Mouse (Mus musculus): ENCODE data around the gene Plekhm1.
"Not testable (repeated sequence)": the region's sequence is repeated elsewhere in the genome, so short reads cannot be mapped to it uniquely, and the experiment has no call there.

The Plekhm1 gene

GRCm38 (mm10) chr11:103330651-103331319 lies 81.7 kb downstream of the Plekhm1 start:
- Histone ChIP-seq H3K36me3 (ENCODE audit: insufficient read depth, low read length) (no peaks in the 10 kb centered on the region), H3K9me3 (ENCODE audit: low read length) (peaks cover 13% of the 10 kb centered on the region), H3K4me1 (replicated peaks; ENCODE audit: low read depth, low read length) (peaks cover 48% of the 10 kb centered on the region), H3K4me3 (replicated peaks; ENCODE audit: low read length) (no peak overlapping the region), H3K27me3 (ENCODE audit: insufficient read depth, low read length) (peaks cover 24% of the 10 kb centered on the region)
- TF ChIP-seq CTCF (conservative IDR thresholded peaks at IDR 0.05; ENCODE audit: low read length) (peak; percentile 24; the same call in 1 of the 2 replicates), NANOG (IDR thresholded peaks at IDR 0.05; ENCODE audit: borderline replicate concordance, low read length) (no peak), POU5F1 (IDR thresholded peaks at IDR 0.05; ENCODE audit: borderline replicate concordance, low read length) (no peak)

- Histone ChIP-seq H3K27me3 (ENCODE audit: insufficient read depth, low read length) (peaks cover 18% of the 10 kb centered on the region), H3K4me1 (replicated peaks; ENCODE audit: low read depth, low read length) (peaks cover 40% of the 10 kb centered on the region), H3K36me3 (ENCODE audit: insufficient read depth, low read length) (no peaks in the 10 kb centered on the region), H3K9me3 (ENCODE audit: low read length) (no peaks in the 10 kb centered on the region), H3K4me3 (replicated peaks; ENCODE audit: low read length) (no peak overlapping the region)
- TF ChIP-seq CTCF (conservative IDR thresholded peaks at IDR 0.05; ENCODE audit: low read length) (peak; percentile 88), NANOG (IDR thresholded peaks at IDR 0.05; ENCODE audit: borderline replicate concordance, low read length) (no peak)
Observed at GRCm38 (mm10) chr11:103326950-103327349, 85.5 kb downstream of the Plekhm1 start.

- H3K4me1 ChIP-seq (replicated peaks; ENCODE audit: low read depth, low read length) = peaks cover 24% of the 10 kb centered on the region
- H3K9me3 ChIP-seq (ENCODE audit: low read length) = no peaks in the 10 kb centered on the region
- no peaks in the 10 kb centered on the region for H3K36me3 ChIP-seq (ENCODE audit: insufficient read depth, low read length)
- H3K4me3 ChIP-seq (replicated peaks; ENCODE audit: low read length) = no peak overlapping the region
- H3K27me3 ChIP-seq (ENCODE audit: insufficient read depth, low read length) = peaks cover 24% of the 10 kb centered on the region
- TF ChIP-seq CTCF (conservative IDR thresholded peaks at IDR 0.05; ENCODE audit: low read length) (peak; percentile 57), POU5F1 (IDR thresholded peaks at IDR 0.05; ENCODE audit: borderline replicate concordance, low read length) (no peak), NANOG (IDR thresholded peaks at IDR 0.05; ENCODE audit: borderline replicate concordance, low read length) (no peak)
Observed at GRCm38 (mm10) chr11:103325172-103325571, 87.3 kb downstream of the Plekhm1 start.

- Histone ChIP-seq H3K4me1 (replicated peaks; ENCODE audit: low read depth, low read length) (peaks cover 19% of the 10 kb centered on the region), H3K4me3 (replicated peaks; ENCODE audit: low read length) (no peak overlapping the region), H3K9me3 (ENCODE audit: low read length) (no peaks in the 10 kb centered on the region), H3K27me3 (ENCODE audit: insufficient read depth, low read length) (peaks cover 24% of the 10 kb centered on the region), H3K36me3 (ENCODE audit: insufficient read depth, low read length) (no peaks in the 10 kb centered on the region)
- TF ChIP-seq NANOG (IDR thresholded peaks at IDR 0.05; ENCODE audit: borderline replicate concordance, low read length) = no peak
- no peak for TF ChIP-seq CTCF (conservative IDR thresholded peaks at IDR 0.05; ENCODE audit: low read length)
- no peak for TF ChIP-seq POU5F1 (IDR thresholded peaks at IDR 0.05; ENCODE audit: borderline replicate concordance, low read length)
Observed at GRCm38 (mm10) chr11:103324723-103325122, 87.8 kb downstream of the Plekhm1 start.

- H3K4me3 ChIP-seq (replicated peaks; ENCODE audit: low read length); H3K9me3 ChIP-seq (ENCODE audit: low read length); H3K36me3 ChIP-seq (ENCODE audit: insufficient read depth, low read length): not testable (repeated sequence)
- Histone ChIP-seq H3K27me3 (ENCODE audit: insufficient read depth, low read length) (peaks cover 25% of the 10 kb centered on the region), H3K4me1 (replicated peaks; ENCODE audit: low read depth, low read length) (peaks cover 22% of the 10 kb centered on the region)
Observed at GRCm38 (mm10) chr11:103322832-103323231, 89.7 kb downstream of the Plekhm1 start.

GRCm38 (mm10) chr11:103320646-103321045 lies 91.8 kb downstream of the Plekhm1 start:
- H3K36me3 ChIP-seq (ENCODE audit: insufficient read depth, low read length) = no peaks in the 10 kb centered on the region
- H3K4me1 ChIP-seq (replicated peaks; ENCODE audit: low read depth, low read length) = peaks cover 18% of the 10 kb centered on the region
- peaks cover 34% of the 10 kb centered on the region for H3K27me3 ChIP-seq (ENCODE audit: insufficient read depth, low read length)
- TF ChIP-seq NANOG (IDR thresholded peaks at IDR 0.05; ENCODE audit: borderline replicate concordance, low read length) = no peak
- no peak for TF ChIP-seq CTCF (conservative IDR thresholded peaks at IDR 0.05; ENCODE audit: low read length)
- no peak for TF ChIP-seq POU5F1 (IDR thresholded peaks at IDR 0.05; ENCODE audit: borderline replicate concordance, low read length)
- no peaks in the 10 kb centered on the region for H3K9me3 ChIP-seq (ENCODE audit: low read length)
- H3K4me3 ChIP-seq (replicated peaks; ENCODE audit: low read length) = no peak overlapping the region

GRCm38 (mm10) chr11:103320196-103320595 lies 92.3 kb downstream of the Plekhm1 start:
- no peaks in the 10 kb centered on the region for H3K36me3 ChIP-seq (ENCODE audit: insufficient read depth, low read length)
- no peak for TF ChIP-seq NANOG (IDR thresholded peaks at IDR 0.05; ENCODE audit: borderline replicate concordance, low read length)
- TF ChIP-seq POU5F1 (IDR thresholded peaks at IDR 0.05; ENCODE audit: borderline replicate concordance, low read length) = no peak
- no peak for TF ChIP-seq CTCF (conservative IDR thresholded peaks at IDR 0.05; ENCODE audit: low read length)
- peaks cover 21% of the 10 kb centered on the region for H3K4me1 ChIP-seq (replicated peaks; ENCODE audit: low read depth, low read length)
- H3K27me3 ChIP-seq (ENCODE audit: insufficient read depth, low read length) = peaks cover 34% of the 10 kb centered on the region
- H3K9me3 ChIP-seq (ENCODE audit: low read length) = no peaks in the 10 kb centered on the region
- no peak overlapping the region for H3K4me3 ChIP-seq (replicated peaks; ENCODE audit: low read length)

- H3K27me3 ChIP-seq (ENCODE audit: insufficient read depth, low read length) = peaks cover 23% of the 10 kb centered on the region
- no peaks in the 10 kb centered on the region for H3K36me3 ChIP-seq (ENCODE audit: insufficient read depth, low read length)
- TF ChIP-seq NANOG (IDR thresholded peaks at IDR 0.05; ENCODE audit: borderline replicate concordance, low read length) = no peak
- no peak for TF ChIP-seq POU5F1 (IDR thresholded peaks at IDR 0.05; ENCODE audit: borderline replicate concordance, low read length)
- no peak for TF ChIP-seq CTCF (conservative IDR thresholded peaks at IDR 0.05; ENCODE audit: low read length)
- no peak overlapping the region for H3K4me3 ChIP-seq (replicated peaks; ENCODE audit: low read length)
- H3K4me1 ChIP-seq (replicated peaks; ENCODE audit: low read depth, low read length) = peaks cover 16% of the 10 kb centered on the region
- no peaks in the 10 kb centered on the region for H3K9me3 ChIP-seq (ENCODE audit: low read length)
Observed at GRCm38 (mm10) chr11:103318042-103318441, 94.4 kb downstream of the Plekhm1 start.

- H3K9me3 ChIP-seq (ENCODE audit: low read length) = no peaks in the 10 kb centered on the region
- peaks cover 19% of the 10 kb centered on the region for H3K4me1 ChIP-seq (replicated peaks; ENCODE audit: low read depth, low read length)
- no peak for TF ChIP-seq NANOG (IDR thresholded peaks at IDR 0.05; ENCODE audit: borderline replicate concordance, low read length)
- no peak for TF ChIP-seq POU5F1 (IDR thresholded peaks at IDR 0.05; ENCODE audit: borderline replicate concordance, low read length)
- no peak for TF ChIP-seq CTCF (conservative IDR thresholded peaks at IDR 0.05; ENCODE audit: low read length)
Observed at GRCm38 (mm10) chr11:103315379-103315778, 97.1 kb downstream of the Plekhm1 start.

More at GRCm38 (mm10) chr11:103315379-103315778, 97.1 kb downstream of the Plekhm1 start:
- H3K27me3 ChIP-seq (ENCODE audit: insufficient read depth, low read length) = peaks cover 31% of the 10 kb centered on the region
- H3K4me3 ChIP-seq (replicated peaks; ENCODE audit: low read length) = no peak overlapping the region
- no peaks in the 10 kb centered on the region for H3K36me3 ChIP-seq (ENCODE audit: insufficient read depth, low read length)

Data from E14TG2a.4 (cell line).